Mouse (Mus musculus) liver, embryonic 14.5 days (tissue): ENCODE measurements around the gene Prdm13.

Source experiments
- CTCF ChIP-seq: IDR thresholded peaks from 2 replicates; pipeline ENCODE4 v1.5.1; 2016; ENCODE audit warnings: antibody characterized with exemption, low read depth, control low read depth
- EP300 ChIP-seq: IDR thresholded peaks from 2 replicates; pipeline ENCODE4 v1.6.1; 2016; ENCODE audit warnings: antibody characterized with exemption, low read depth

GRCm38 (mm10) chr4:21678975-21679623 is 6.7 kb downstream of the Prdm13 start:
- no peak for TF ChIP-seq CTCF
- TF ChIP-seq EP300: no peak
